In genomic region chr11:101260826-101261380, GRCm38 (mm10) we compare ENCODE assay signal across 9 mouse cellular contexts. TPM values are rescaled to one million over a fixed set of nuclear protein-coding genes. Genes with fewer than 3 reads are reported as not detected.
DNase-seq lines count a peak whose midpoint lies in the region; ATAC-seq and TF ChIP-seq lines count a peak whose summit lies in the region.
"Had no signal": no experiment of that assay in that cellular context is flagged by ENCODE, and none has a peak within 500 bp of the region (broad histone marks: within the 10 kb centered on the region; RNA-seq: fewer than 3 reads in every experiment).

No protein-coding gene starts in this region.

- peaks cover 6% of the 10 kb centered on the region; the same call in 1 of the 2 replicates for H3K36me3 ChIP-seq in thymus, adult 2 months (ENCODE audit: control insufficient read depth, insufficient read depth, low read length)
- H3K36me3 ChIP-seq in forebrain, postnatal 0 days (ENCODE audit: insufficient read depth): no peaks in the 10 kb centered on the region; the same call in 1 of the 2 replicates
- H3K36me3 ChIP-seq in liver, adult 2 months (ENCODE audit: control insufficient read depth, insufficient read depth, low read length): no peaks in the 10 kb centered on the region; the same call in 1 of the 2 replicates
- peaks cover 11% of the 10 kb centered on the region for H3K36me3 ChIP-seq in small intestine, adult 2 months (ENCODE audit: control insufficient read depth, insufficient read depth, low read length)

- peaks cover 20% of the 10 kb centered on the region for H3K4me1 ChIP-seq in thymus, adult 2 months (replicated peaks; ENCODE audit: control insufficient read depth, insufficient read depth, low read length)
- peaks cover 9% of the 10 kb centered on the region; the same call in 1 of the 2 replicates for H3K4me1 ChIP-seq in forebrain, postnatal 0 days (ENCODE audit: insufficient read depth)
- peaks cover 10% of the 10 kb centered on the region for H3K4me1 ChIP-seq in liver, adult 2 months (ENCODE audit: control insufficient read depth, insufficient read depth, low read length)
- H3K4me1 ChIP-seq in small intestine, adult 2 months (ENCODE audit: control insufficient read depth, insufficient read depth, insufficient read length, low read length): peaks cover 17% of the 10 kb centered on the region

- no peak overlapping the region for H3K27ac ChIP-seq in thymus, adult 2 months (ENCODE audit: control insufficient read depth, insufficient read depth, low read length)
- no peak overlapping the region for H3K27ac ChIP-seq in forebrain, postnatal 0 days (ENCODE audit: low read depth, low read length)
- peak overlapping the region; percentile 59 for H3K27ac ChIP-seq in liver, adult 2 months (replicated peaks; ENCODE audit: insufficient read depth, low read depth, low read length)
- no peak overlapping the region for H3K27ac ChIP-seq in small intestine, adult 2 months (ENCODE audit: insufficient read depth, low read depth, low read length)

- 0 out of 2 replicates have a peak, but pooled peaks have one; percentile 11 for TF ChIP-seq CTCF in thymus, adult 2 months (IDR thresholded peaks at IDR 0.05; ENCODE audit: borderline replicate concordance, control insufficient read depth, extremely low read depth, insufficient read depth, low read length, poor library complexity)
- TF ChIP-seq CTCF in forebrain, postnatal 0 days (IDR thresholded peaks at IDR 0.05; ENCODE audit: low read depth): no peak
- TF ChIP-seq CTCF in liver, adult 2 months (IDR thresholded peaks at IDR 0.05; ENCODE audit: low read depth, low read length): no peak
- TF ChIP-seq CTCF in small intestine, adult 2 months (IDR thresholded peaks at IDR 0.05; ENCODE audit: extremely low read depth, insufficient read length, insufficient replicate concordance, low read depth, low read length): no peak

- no peaks in the 10 kb centered on the region for H3K79me2 ChIP-seq in liver, adult 2 months (ENCODE audit: control insufficient read depth, insufficient read depth, low read length)

- no peak for TF ChIP-seq POLR2A in thymus, adult 2 months (IDR thresholded peaks at IDR 0.05; ENCODE audit: control insufficient read depth, extremely low read depth, insufficient read depth, low read length, poor library complexity)
- no peak for TF ChIP-seq POLR2A in liver, adult 2 months (IDR thresholded peaks at IDR 0.05; ENCODE audit: extremely low read depth, insufficient read depth, low read length)
- no peak for TF ChIP-seq POLR2A in small intestine, adult 2 months (IDR thresholded peaks at IDR 0.05; ENCODE audit: low read depth, low read length)

- no peaks in the 10 kb centered on the region for H3K9me3 ChIP-seq in forebrain, postnatal 0 days (ENCODE audit: low read length)

- peaks cover 24% of the 10 kb centered on the region for H3K27me3 ChIP-seq in thymus, adult 2 months (ENCODE audit: control insufficient read depth, insufficient read depth, low read length)
- H3K27me3 ChIP-seq in forebrain, postnatal 0 days (ENCODE audit: insufficient read depth, low read length): peaks cover 31% of the 10 kb centered on the region
- H3K27me3 ChIP-seq in liver, adult 2 months (ENCODE audit: control insufficient read depth, insufficient read depth, low read length): no peaks in the 10 kb centered on the region
- peaks cover 13% of the 10 kb centered on the region for H3K27me3 ChIP-seq in small intestine, adult 2 months (ENCODE audit: control insufficient read depth, insufficient read depth, low read length)

- peak overlapping the region; percentile 47 for H3K9ac ChIP-seq in forebrain, postnatal 0 days
- peak overlapping the region; percentile 80 for H3K9ac ChIP-seq in liver, adult 2 months (ENCODE audit: low read depth, low read length)

- DNase-seq in thymus, adult 2 months: no peak
- DNase-seq in thymus, postnatal 10 days (ENCODE audit: low spot score in 2 of 2): no peak
- DNase-seq in forebrain, postnatal 0 days: no peak
- no peak for DNase-seq in liver, adult 2 months (ENCODE audit: extremely low read depth, low read depth, low spot score)
- DNase-seq in retina, embryonic 14.5 days (ENCODE audit: low spot score): no peak
- DNase-seq in right cerebral cortex, postnatal 25 days: no peak
- DNase-seq in spleen, adult 18-20 months: no peak

- peak overlapping the region; percentile 91 for H3K4me2 ChIP-seq in forebrain, postnatal 0 days (ENCODE audit: low read depth)

- peak overlapping the region; percentile 21 for H3K4me3 ChIP-seq in thymus, adult 2 months (ENCODE audit: control insufficient read depth, insufficient read depth, low read length)
- peak overlapping the region; percentile 35 for H3K4me3 ChIP-seq in forebrain, postnatal 0 days (ENCODE audit: low read depth, low read length)
- peak overlapping the region; percentile 80 for H3K4me3 ChIP-seq in liver, adult 2 months (ENCODE audit: insufficient read depth, low read depth, low read length)
- peak overlapping the region; percentile 68 for H3K4me3 ChIP-seq in small intestine, adult 2 months (ENCODE audit: low read depth, low read length)

- WGBS in thymus, adult 2 months: 5% methylated on average over 30 of the region's 30 CpGs
- WGBS in forebrain, postnatal 0 days: 3% methylated on average over 30 of the region's 30 CpGs
- WGBS in liver, adult 2 months: 2% methylated on average over 30 of the region's 30 CpGs
- WGBS in small intestine, adult 2 months: under 1% methylated on average over 30 of the region's 30 CpGs

- peak; percentile 32; the same call in 1 of the 2 replicates for ATAC-seq in forebrain, postnatal 0 days

RNA-seq across cellular contexts. Expression of gene Wnk4, which starts 0.5 kb away (rescaled TPM):
- polyA plus RNA-seq in thymus, adult 2 months (2012; rRNA removed): 1.2 TPM in 2 replicates
- total RNA-seq in forebrain, postnatal 0 days (2014; rRNA removed): 3.2 and 5.4 TPM in 2 replicates
- polyA plus RNA-seq in forebrain, postnatal 0 days (2015; fragmentation: Nextera tagmentation; extraction: Ambion mirVana): 7.8 and 9.1 TPM in 2 replicates
- 0.37 and 0.40 TPM in 2 replicates for total RNA-seq in liver, adult 2 months (2014; rRNA removed)
- 0.32 and 1.1 TPM in 2 replicates for polyA plus RNA-seq in liver, adult 2 months (2012; rRNA removed)
- polyA plus RNA-seq in small intestine, adult 2 months (2012; rRNA removed): 3.0 and 7.9 TPM in 2 replicates
- total RNA-seq: common myeloid progenitor, adult 5-6 weeks had no signal

RNA-seq across cellular contexts. Expression of gene Vps25, which starts 7.4 kb away (rescaled TPM):
- polyA plus RNA-seq in thymus, adult 2 months (2012; rRNA removed): 88.3 and 92.6 TPM in 2 replicates
- 71.7 and 75.8 TPM in 2 replicates for total RNA-seq in forebrain, postnatal 0 days (2014; rRNA removed)
- 135 and 138 TPM in 2 replicates for polyA plus RNA-seq in forebrain, postnatal 0 days (2015; fragmentation: Nextera tagmentation; extraction: Ambion mirVana)
- 35.6 and 43.8 TPM in 2 replicates for total RNA-seq in liver, adult 2 months (2014; rRNA removed)
- polyA plus RNA-seq in liver, adult 2 months (2012; rRNA removed): 109 and 122 TPM in 2 replicates
- 28.9 and 64.8 TPM in 2 replicates for polyA plus RNA-seq in small intestine, adult 2 months (2012; rRNA removed)

RNA-seq across cellular contexts. Expression of gene Ramp2, which starts 15.1 kb away (rescaled TPM):
- polyA plus RNA-seq in thymus, adult 2 months (2012; rRNA removed): 13.5 and 20.5 TPM in 2 replicates
- 42.9 and 46.0 TPM in 2 replicates for total RNA-seq in forebrain, postnatal 0 days (2014; rRNA removed)
- 93.4 and 102 TPM in 2 replicates for polyA plus RNA-seq in forebrain, postnatal 0 days (2015; fragmentation: Nextera tagmentation; extraction: Ambion mirVana)
- 4.9 and 6.6 TPM in 2 replicates for total RNA-seq in liver, adult 2 months (2014; rRNA removed)
- polyA plus RNA-seq in liver, adult 2 months (2012; rRNA removed): 16.4 and 22.5 TPM in 2 replicates
- polyA plus RNA-seq in small intestine, adult 2 months (2012; rRNA removed): 15.1 and 25.8 TPM in 2 replicates
- total RNA-seq: common myeloid progenitor, adult 5-6 weeks had no signal

RNA-seq across cellular contexts. Expression of gene Cntd1, which starts 17.9 kb away (rescaled TPM):
- polyA plus RNA-seq in thymus, adult 2 months (2012; rRNA removed): 0.71 and 0.84 TPM in 2 replicates
- total RNA-seq in forebrain, postnatal 0 days (2014; rRNA removed): 0.10 and 0.15 TPM in 2 replicates
- polyA plus RNA-seq in forebrain, postnatal 0 days (2015; fragmentation: Nextera tagmentation; extraction: Ambion mirVana): 0.36 and 0.61 TPM in 2 replicates
- not detected in 2 replicates for total RNA-seq in liver, adult 2 months (2014; rRNA removed)
- polyA plus RNA-seq in liver, adult 2 months (2012; rRNA removed): not detected in 2 replicates
- 0.09 and 0.20 TPM in 2 replicates for polyA plus RNA-seq in small intestine, adult 2 months (2012; rRNA removed)

RNA-seq across cellular contexts. Expression of gene Coa3, which starts 18.0 kb away (rescaled TPM):
- 245 and 273 TPM in 2 replicates for polyA plus RNA-seq in thymus, adult 2 months (2012; rRNA removed)
- total RNA-seq in forebrain, postnatal 0 days (2014; rRNA removed): 110 and 140 TPM in 2 replicates
- polyA plus RNA-seq in forebrain, postnatal 0 days (2015; fragmentation: Nextera tagmentation; extraction: Ambion mirVana): 208 and 233 TPM in 2 replicates
- 74.7 and 96.8 TPM in 2 replicates for total RNA-seq in liver, adult 2 months (2014; rRNA removed)
- polyA plus RNA-seq in liver, adult 2 months (2012; rRNA removed): 289 and 376 TPM in 2 replicates
- 174 and 479 TPM in 2 replicates for polyA plus RNA-seq in small intestine, adult 2 months (2012; rRNA removed)

Comparison
In these comparisons a context has a peak if more than half of its experiments do, and no peak if none do; other contexts are left out.
1. H3K4me3 ChIP-seq: peak in every context shown above with its lines; median percentile 80 in liver, adult 2 months; 68 in small intestine, adult 2 months; 35 in forebrain, postnatal 0 days; 21 in thymus, adult 2 months.